Mouse (Mus musculus) telencephalon, adult 2 months (tissue): ENCODE data around the gene Trim2.

Experiments
- DNase-seq: peaks from one replicate; pipeline ENCODE4 v3.0.0-alpha.2; 2011; ENCODE audit warnings: low read depth, low spot score

Gene Trim2

DNA sequence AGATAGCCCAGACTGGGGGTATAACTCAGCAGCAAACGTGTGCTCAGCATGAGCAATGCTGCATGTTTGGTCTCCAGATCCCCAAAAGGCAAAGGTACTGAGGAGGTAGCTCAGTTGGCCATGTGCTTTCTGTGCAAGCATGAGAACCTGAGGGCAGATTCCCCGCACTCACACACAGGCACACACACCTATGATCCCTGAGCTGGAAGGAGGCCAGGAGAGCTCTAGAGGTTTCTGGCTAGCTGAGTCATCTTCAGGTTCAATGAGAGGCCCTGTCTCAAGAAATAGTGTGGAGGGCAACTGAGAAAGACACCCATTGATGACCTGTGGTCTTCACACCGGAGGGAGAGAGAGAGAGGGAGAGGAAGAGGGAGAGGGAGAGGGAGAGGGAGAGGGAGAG lies 19.4 kb downstream of the Trim2 start:
- DNase-seq, result no peak

DNA sequence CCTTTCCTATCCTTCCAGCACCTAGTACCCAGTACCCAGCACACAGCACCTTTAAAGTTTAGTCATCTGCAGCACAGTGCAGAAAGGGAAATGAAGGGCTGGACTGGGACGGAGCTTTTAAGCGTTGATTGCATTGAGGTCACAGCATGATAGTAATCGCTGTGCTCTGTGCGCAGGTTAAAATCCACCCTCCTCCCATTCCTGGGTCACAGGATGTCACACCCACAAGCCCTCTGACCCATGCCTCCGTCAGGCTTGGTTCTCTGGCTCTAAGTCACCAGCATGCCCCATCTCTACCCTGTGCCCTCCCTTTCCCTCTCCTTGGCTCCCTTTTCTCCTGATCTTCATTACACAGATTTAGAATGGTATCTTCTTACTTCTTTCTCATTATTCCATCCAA lies 20.4 kb downstream of the Trim2 start:
- no peak for DNase-seq

DNA sequence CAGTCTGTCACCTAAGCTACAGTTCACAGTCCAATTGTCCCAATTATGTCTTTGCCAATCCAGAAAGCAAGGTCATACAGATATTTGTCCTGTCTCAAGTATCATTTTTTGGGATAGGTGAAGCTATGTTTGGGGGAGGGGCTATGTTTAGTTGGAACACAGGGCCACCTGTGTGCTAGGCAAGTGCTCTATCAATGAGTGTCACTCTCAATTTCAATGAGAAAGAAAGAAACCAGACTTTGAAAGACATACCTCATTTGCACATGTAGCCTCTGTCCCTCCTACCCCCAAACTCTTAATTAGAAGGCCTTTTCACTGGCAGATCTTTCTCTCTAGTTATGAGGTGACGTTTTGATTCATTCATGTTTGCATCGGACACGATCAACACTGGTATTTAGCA lies 21.9 kb downstream of the Trim2 start:
- no peak for DNase-seq

DNA sequence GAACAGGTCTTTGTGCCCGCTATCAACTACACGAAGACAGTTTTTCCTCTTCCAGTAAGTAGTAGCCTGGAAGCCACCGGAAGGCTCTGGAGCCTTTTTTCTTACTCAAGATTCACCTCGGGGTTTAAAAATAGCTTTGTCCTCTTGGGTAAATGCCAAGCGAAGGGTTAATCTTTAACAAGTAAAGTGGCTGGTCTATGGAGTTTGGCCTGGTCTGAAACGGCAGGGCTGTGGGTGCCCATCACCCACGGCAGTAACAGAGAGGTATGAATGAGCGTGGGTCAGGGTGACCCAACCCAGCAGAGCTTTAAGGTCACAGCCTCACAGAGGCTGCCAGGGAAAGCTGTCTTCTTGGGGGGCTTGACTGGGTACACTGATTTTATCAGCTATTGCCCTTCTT lies 23.2 kb downstream of the Trim2 start:
- no peak for DNase-seq

DNA sequence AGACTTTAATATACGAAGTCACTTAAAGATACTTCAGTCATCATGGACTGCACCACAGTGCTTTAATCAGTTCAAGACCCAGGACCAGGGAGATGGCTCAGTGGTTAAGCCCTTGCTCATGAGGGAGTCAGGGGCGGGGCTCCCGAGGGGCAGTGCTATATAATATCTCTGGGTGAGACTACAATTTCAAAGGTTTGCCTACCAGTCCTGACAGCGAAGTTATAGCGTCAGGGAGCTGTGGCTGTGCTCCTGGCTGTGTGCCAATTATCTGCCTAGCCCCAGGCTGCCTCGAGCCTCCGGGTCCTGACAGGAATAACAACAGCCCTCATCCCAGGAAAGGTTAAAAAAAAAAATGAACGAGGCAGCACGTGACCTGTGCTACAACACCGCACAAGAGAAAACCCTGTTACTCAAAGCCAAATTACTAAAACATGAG lies 24.7 kb downstream of the Trim2 start:
- DNase-seq, result no peak

DNA sequence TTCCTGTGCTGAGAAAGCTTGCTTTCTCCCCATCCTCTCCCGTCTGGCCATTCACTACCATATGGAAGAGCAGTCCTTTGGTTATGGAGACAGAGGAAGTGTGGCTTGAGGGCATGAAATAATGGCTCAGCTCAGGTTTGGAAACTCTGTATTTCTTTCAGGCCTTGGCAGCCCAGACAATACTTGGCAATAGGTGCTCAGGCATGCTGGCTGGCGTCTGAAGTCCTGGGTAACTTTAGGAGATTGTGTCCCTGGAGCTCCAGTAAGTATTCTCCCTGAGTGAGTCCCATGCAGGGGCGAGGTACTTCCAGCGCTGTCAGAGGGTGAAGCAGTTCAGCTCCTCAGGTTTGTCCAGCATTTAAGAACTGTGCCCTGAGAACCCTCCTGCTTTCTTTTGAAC lies 27.9 kb downstream of the Trim2 start:
- no peak for DNase-seq

DNA sequence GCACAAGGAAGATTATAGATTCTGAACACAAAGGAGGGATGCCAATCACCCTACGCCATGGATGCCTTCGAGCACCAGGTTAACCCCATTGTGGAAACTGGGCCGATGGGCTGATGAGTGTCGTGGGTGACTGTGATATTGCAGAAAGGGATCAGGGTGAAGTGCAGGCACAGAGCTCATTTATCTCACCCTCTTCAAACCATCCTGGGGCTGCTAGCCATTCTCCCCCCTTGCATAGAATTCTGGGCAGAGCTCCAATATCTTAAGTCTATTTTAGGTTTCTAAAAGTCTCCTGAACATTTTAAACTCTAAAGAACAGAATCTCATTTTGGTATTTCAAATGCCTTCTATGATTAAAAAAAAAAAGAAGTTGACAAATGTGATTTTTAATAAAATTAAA lies 31.6 kb downstream of the Trim2 start:
- DNase-seq, result no peak

DNA sequence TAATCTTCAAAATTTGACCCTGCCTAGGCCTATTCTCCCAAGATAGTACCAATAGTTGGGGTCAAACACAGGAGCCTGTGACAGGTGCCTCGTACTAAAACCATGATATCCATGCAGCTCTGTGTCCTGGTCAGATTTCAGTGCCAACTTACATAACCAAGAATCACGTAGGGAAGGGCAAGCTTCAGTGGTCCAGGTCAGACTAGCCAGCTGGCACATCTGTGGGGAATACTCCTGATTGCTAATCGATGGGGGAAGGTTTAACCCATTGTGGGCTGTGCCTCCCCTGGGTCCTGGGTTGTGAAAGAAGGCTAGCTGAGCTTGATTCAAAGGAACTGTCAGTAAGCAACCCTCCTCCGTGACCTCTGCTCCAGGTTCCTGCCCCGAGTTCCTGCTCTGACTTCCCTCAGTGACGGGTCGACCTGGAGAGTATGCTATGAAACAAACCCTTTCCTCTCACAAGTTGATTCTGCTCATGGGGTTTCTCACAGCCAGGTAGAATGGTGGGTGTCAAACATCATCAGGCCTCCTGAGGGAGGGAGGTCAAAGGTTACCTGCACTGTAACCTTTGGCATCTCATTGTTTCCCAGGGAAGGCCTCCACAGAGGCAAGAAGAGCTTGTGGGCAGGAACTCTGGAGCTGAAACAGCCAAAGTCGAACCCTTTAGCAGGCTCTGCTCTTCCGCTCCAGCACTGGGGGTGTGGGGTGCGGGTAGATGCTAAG lies 34.2 kb downstream of the Trim2 start:
- no peak for DNase-seq

DNA sequence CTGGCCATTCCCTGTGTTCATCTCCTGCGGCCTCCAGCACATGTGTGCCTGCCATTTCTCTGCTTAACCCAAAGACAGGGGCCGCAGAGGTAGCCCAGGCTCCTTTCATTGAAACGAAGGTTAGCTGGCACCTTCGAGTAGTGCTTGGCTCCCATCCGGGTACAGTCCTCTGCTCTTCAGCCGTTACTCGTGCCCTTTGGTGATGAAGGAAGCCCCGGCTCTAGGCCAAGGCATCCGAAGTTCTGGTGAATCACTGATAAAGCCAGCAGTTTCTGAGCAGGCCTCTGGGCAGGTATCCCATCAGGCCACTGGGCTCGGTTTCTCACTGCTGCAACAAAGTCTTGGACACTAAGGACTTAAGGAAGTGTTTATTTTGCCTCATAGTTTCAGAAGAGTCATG lies 34.9 kb downstream of the Trim2 start:
- DNase-seq, result no peak

DNA sequence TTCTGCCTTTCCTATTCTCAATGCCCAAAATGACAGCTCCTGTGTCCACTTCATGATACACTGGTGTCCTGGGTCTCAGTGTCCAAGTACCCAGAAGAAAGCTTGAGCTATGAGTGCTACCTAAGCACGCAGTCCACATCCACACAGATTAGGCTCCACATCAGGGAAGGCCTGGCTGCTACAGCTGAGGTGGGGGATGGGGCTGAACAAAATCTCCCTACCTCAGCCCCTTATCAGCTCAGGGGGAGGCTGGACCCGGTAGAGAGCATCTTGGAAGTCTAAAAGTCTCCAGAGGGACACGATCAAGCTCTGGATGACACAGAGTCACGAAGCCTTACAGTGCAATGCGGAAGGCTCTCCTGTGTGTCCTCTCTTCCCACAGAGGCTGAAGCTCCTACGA lies 35.6 kb downstream of the Trim2 start:
- no peak for DNase-seq

DNA sequence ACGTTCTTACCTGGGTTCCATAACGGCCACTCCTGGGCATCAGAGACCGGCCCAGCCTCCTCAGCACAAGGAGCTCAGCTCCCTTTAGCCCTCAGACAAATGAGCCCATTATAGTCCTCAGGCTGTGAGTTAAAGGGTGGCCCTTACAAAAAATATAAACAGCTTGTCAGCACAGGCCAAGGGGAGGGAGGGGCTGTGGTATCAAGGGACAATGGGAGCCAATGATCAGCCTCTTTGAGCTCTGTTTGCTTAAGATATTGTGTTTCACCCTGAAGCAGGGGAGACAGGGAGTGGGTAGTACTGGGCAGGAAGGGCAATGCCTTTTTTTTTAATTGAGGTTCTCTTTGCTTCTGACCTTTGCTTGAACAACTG lies 36.1 kb downstream of the Trim2 start:
- DNase-seq, result no peak

DNA sequence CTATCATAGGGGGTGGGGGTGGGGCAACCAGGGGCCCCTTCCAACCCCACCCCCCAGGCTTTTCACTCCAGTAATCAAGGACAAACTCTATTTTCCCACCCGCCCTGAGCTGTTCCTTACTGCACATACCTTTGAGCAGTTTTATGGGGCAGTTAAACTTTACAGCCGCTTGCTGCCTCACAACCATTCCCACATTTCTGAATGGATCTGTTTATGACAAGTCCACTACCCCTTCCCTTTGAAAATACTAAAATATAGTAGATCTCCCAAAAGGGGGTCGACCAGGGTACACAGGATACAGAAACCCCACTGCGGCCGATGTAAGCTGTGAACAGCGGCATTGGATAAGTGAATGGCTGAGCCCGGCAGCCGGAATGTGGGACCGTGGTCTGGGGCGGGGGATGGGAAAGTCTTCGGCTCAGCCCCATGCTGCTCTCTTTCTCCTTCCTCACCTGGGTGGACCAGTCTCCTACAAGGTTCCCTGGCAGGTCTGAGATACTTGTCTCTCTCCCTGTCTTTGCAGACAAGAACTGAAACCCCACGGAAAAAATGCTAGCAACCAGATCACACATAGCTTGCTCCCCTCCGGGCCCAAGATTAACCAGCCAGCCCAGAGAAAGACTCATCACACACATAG lies 36.6 kb downstream of the Trim2 start:
- no peak for DNase-seq

DNA sequence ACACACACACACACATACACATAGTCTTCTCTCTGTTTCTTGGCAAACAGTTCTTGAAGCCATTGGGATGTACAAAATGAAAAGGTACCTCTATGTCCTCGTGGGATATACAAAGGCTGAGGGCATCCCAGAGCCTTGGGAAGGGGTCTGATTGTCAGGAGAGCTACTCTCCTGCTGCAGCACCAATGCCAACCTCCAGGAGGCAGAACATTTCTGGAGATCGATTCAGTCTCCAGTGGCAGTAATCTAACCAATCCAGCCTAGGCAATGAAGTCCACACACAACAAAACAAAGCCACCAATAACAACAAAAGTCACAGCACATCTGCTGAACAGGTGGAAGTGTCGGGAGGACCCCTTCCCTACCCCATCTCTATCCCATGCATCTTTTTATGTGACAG lies 38.2 kb downstream of the Trim2 start:
- DNase-seq, result no peak

DNA sequence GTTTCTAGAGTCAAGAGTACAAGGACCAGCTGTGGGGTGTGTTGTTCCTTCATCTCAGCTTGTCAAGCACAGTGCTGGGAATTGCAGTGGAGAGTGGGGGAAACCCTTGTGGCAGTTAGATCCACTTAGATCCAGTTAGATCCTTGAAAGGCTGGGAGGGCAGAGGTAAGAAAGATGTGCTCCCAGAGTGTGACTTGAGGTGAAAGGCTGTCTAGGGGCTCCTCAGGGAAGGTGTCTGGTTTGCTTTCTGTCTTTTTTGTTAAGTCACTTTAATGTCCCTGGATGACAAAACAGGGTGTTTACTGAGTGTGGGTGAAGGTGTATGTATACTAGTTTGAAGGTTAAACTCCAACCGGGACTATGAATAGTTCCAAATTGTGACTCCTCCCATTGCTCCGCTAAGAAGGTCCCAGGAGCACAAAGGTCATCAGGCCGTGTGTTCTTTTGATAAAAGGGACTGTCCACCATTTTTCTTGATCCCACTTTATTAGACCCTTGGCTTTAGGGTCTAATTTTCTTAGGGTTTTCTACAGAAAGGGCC lies 40.2 kb downstream of the Trim2 start:
- DNase-seq, result no peak

DNA sequence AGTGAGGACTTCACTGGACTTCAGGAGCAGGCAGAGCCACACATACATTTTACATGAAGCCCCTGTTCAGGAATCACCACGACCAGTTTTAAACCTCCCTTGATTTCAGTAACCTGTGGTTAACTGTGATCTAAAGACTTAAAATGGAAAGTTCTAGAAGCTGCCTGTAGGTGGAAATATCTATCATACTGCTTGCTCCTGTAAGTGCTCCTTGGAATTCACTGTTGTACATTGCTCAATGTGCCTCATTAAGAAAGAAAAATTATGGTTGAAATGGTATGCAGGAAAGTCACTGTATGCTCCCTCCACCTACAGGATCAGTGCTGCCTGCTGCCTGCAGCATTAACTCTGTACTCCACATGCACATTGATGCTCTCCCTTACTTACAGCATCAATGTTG lies 41.6 kb downstream of the Trim2 start:
- no peak for DNase-seq

DNA sequence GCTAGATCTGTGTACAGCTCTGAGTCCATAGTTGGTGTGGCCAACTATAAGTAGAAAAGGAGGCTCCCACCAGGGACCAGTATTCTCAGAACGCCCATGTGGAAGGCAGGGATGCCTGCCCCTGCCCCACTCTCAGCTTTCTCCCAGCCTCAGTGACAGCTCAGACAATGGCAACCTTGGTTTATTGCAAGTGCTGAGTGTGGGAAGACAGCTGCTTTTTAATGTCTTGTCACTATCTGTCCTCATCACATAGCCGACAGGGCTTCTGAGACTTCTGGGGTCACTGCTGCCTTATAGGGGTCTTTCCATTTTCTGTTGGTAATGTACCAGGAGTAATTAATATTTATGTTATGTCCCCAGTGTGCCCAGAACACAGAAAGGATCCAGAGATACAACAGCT lies 42.3 kb downstream of the Trim2 start:
- DNase-seq, result no peak

DNA sequence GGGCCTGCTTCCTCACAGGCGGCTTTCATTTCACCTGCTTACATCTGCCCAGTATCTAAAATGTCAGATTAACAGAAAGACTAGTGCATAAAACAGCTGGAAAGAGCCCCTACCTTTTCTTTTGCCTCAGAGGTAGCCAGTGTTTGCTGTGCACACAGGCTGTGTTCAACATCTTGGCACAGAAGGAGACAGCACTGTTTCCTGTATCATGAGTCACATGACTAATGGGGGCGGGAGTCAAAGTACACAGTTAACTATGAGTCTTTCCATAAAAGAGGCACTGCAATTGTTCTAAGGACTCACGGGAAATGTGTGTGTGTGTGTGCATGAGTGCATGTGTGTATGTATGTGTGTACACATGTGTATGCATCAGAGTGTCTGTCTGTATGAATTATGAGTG lies 43.9 kb downstream of the Trim2 start:
- DNase-seq, result no peak

DNA sequence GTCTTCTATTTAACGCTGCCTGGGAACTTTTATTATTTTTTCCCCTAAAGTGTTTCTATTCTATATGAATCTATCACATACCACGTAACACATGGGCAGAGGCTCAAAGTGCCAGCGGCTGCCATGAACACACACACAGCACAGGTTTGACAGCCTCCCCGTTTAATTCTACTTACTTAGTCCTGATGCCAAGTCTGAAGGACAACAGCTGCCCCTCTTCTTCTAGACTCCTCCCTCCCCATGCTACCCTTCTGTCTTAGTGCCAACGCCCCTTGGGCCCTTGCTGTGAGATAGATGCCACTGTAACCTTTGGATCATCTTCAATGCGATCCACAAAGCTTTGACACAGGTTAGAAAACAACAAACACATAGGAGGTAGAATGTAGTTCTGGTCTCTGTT lies 44.8 kb downstream of the Trim2 start:
- DNase-seq, result no peak

DNA sequence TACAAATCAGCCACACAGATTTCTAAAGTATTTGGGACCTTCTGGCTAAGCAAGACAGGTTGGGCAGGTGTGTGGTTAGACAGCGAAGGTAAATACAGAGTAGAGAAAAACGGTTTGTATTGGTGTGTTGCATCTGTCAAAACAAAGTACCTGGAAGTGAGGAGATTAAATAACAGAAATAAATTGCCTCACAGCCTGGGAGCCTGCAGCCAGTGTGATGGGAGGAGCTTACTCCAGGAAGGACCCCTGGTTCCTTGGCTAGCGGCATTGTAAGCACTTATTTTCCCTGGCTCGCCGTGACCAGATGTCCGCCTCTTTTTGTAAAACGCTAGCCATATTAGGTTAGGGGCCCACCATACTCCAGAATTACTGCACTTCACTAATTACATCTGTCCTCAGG lies 45.8 kb downstream of the Trim2 start:
- no peak for DNase-seq

DNA sequence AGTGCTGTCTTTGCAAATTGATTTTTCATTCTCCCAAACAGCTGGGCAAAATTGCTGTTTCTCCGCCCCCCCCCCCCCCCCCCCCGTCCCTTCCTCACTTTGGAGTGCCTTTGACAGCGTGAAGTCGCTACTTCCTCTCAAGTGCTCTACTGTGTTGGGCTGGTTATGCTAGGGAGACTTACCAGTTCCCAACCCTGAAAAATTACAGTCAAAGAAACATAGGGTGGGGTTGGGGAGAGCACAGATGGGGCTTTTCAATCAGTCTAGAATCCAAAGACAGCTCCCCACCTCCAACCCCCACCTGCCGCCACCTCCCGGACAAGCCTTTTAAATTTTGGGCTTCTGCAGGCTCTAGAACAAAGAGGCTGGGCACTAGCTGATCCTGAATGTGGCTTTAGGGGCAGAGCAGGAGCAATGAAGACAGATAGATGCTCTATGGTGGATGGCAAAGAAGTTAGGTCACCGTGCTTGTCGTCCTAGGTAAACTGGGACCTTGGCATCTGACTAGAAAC lies 46.6 kb downstream of the Trim2 start:
- DNase-seq, result no peak

DNA sequence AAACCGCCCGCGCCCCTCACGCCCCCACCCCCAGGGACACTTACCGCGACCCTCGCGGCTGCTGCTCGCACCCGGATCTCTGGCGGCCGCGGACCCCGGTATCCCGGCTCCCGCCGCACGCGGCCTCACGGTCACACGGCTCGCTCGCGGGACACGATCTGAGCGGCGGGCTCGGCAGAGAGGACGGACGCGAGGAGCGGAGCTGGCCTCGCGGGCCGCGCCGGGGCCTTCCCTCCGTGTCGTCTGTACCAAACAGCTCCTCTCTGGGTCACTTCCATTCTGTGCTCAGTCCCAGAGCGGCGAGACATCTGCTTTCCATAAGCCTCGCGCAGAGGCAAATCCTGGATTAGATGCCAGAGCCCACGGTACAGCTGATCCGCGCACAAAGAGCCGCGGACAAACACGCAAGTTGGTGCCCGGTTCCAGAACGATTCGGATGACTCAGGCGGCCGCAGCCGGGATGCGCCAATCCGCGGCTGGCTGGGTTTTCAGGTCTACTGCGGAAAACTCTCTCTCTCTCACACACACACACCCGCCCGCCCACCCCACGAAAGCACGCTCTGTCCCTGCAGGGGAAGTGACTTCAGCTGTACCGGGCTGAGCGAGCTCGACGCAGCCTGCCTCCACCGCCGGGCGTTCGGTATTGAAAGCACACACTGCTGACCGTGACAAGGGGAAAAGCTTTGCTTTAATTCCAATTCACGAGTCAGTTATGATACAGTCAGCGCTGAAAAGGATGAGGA lies 47.2 kb downstream of the Trim2 start:
- peak; percentile 76 for DNase-seq

DNA sequence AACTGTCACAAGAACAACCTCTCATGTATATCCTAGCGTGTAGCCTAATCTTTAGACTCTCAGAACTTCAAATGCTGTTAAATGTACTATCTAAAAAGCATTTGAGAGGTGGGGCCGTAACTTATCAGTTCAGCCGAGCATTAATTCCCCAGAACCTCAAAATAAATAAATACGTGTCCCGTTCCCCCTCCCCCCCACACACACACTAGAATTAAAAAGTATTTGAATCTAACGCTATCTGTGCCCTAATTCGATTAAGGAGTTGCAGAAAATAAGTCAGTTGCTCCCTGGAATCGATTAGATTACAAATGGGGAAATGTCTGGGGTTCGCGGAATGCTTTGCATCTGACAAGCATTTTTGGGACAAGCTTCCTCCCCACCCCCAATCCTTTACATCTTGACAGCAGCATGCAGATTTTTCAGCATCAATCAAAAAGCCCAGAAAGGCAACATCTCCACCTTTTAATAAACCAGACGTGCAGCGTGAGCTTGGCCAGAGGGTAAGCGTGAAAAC lies 48.1 kb downstream of the Trim2 start:
- no peak for DNase-seq
